Mouse (Mus musculus) liver, adult (tissue): ENCODE results near the gene Otud7b.

ENCODE experiments used
- GATA4 ChIP-seq: IDR thresholded peaks from 2 replicates; pipeline ENCODE4 v1.6.1; 2014; ENCODE audit warnings: mild to moderate bottlenecking, low read length; ENCODE audit not compliant: insufficient replicate concordance

The Otud7b gene

DNA sequence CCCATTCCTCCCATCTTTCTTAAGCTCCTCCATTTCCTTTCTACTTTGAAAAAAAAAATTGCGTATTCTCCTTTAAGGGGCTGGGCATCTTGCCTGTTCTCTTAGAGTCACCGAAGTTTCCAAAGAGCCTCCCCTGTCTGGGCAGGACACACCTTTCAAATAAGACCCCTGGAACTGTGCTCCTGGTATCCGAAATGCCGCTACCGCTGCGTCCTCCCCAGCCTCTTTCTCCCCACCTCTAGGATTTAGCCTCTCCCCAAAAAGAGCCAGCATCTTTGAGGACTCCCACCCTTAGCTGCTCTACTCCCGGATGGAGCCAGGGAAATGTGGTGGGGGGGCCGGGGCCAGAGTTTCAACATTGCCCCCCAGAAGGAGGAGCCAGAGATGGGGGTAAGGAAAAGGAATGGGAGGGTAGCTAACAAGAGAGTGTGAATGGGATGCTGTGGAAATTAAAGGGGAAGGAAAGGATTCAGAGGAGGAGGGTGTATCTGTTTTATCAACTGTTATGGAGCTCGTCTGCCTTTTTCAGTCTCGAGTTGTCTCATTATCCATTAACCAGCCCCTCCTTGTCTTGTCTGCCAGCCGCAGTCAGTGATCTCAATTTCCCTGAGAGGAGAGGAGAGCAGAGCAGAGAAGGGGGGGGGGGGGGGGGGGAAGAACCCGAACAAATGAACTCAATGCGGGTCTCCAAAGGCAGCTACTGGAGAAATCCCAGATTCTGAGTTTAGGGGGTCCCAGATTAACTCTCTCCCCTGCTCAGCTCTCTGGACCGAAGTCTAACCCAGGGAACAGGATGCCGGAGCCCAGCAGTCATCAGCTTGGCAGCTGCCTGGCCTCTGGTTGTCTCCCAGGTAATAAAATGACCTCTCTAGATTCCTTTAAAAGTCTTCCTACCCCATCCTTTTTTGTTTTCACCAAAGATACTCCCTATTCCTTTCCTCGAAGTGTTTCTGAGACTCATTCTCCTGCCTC, 57.8 kb downstream of the Otud7b start, which contains the start of gene Mtmr11:
Mtmr11 (plus strand) TSS at position 136 of the 972 bp plus-strand sequence.
- TF ChIP-seq GATA4 = no peak

GRCm38 (mm10) chr3:96163040-96163439, 58.7 kb downstream of the Otud7b start:
- no peak for TF ChIP-seq GATA4

DNA sequence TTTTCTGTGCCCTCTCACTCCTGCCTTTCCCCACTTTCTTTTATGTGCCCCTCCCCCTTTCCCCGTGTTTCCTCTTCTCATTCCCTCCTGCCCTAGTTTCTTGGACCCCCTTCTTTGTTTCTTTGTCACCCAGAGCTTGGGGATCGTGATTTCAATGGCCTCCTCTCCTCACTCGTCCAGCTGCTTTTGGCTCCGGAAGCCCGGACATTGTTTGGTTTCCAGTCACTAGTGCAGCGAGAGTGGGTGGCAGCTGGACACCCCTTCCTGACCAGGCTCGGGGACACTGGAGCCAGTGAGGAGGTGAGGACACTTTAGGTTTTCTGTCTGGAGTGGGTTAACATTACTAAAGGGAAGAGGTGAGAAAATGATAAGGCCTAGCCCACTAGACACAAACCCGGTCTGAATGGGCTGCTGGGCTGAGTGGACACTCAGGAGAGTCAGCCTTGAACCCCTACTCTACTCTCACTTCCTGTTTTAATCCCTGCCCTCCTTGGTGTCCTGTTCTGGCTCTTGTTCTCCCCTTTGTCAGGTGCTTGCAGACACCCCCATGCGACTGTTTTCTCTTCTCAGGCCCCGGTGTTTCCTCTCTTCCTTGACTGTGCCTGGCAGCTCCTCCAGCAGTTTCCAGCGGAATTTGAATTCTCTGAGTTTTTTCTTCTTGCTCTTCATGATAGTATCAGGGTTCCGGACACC, 64.3 kb downstream of the Otud7b start:
- TF ChIP-seq GATA4 = no peak

- no peak for TF ChIP-seq GATA4
Measured at GRCm38 (mm10) chr3:96170276-96170675, 65.9 kb downstream of the Otud7b start.

DNA sequence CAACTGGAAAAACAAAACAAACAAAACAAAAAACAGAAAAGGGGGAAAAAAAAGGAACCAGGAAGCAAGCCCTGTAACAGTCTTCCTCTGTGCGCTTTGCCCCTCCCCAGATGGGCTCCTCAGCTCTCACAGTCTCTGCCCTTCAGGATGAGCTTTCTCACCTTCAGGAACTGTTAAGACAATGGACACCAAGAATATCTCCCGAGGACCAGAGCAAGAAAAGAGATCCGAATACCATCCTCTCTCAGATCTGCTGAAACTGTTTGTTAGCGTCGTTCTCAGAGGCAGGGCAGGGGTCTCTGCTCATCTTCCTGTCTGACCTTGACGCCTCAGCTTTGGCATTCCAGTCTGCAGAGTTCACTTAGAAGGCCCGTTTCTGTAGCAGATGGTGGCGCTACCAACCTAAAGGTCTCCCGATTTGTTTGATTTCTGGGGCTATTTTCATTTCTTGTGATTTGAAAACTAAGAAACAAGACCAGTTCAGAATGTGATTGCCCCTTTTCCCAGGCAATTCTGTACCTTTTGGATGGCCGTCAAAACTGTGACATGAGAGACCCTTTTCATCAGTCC, 66.7 kb downstream of the Otud7b start:
- TF ChIP-seq GATA4 = no peak

GRCm38 (mm10) chr3:96171583-96172196, 67.4 kb downstream of the Otud7b start:
- TF ChIP-seq GATA4 = no peak

DNA sequence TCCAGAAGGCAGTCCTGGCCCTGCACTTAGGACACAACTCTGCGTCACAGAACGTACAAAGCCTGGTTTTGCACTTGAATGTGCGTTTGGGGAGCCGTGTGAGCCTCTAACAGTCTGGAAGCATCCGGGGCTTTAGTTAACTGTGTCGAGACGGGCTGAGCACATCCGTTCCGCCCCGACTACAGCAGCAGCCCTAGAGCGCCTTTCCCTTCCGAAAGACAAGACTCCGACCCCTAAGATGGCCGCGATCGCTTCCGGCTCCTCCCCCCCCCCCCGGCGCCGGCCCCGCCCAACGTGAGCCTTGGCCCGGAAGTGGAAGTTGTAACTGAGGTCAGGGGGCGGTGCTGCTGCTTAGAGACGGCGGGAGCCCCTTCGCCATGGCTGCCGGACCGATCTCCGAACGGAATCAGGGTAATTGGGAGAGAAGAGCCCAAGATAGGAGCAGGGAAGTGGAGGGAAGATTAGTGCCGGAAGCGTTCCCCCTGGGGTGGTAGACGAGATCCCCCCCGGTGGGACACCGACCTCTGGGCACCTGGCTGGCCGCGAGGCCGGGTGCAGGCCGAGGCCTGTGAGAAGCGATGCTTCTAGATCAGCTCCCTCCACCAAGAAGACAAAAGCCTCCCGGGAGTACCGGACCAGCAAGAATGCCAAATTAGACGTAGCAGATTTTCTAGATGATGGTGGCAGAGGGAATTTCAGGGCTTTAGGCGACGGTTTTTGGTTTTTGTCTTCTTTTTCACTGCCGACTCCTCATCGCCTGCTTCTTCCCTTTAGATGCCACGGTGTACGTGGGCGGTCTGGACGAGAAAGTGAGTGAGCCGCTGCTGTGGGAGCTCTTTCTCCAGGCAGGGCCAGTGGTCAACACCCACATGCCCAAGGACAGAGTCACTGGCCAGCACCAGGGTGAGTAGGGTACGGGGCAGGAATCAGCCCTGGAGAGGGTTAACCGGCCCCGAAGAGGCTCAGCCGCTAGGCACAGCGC, 68.2 kb downstream of the Otud7b start, which contains the start of gene Sf3b4:
Sf3b4 (plus strand) TSS at position 136 of the 982 bp plus-strand sequence.
- TF ChIP-seq GATA4 = no peak

DNA sequence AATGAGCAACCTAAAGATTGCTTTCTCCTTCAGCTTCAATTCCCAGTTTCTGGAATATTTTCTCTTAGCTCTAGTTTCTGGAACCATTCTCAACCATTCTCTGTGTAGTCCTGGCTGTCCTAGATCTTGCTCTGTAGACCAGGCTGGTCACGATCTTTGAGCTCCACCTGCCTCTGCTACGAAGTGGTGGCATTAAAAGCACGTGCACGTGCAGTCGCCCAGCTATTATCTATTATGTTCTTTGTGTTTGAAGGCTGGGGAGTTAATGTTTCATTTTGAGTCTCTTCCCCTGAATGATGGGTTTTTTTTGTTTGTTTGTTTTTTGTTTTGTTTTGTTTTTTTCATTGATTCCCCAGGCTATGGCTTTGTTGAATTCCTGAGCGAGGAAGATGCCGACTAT, 68.9 kb downstream of the Otud7b start:
- TF ChIP-seq GATA4 = no peak

DNA sequence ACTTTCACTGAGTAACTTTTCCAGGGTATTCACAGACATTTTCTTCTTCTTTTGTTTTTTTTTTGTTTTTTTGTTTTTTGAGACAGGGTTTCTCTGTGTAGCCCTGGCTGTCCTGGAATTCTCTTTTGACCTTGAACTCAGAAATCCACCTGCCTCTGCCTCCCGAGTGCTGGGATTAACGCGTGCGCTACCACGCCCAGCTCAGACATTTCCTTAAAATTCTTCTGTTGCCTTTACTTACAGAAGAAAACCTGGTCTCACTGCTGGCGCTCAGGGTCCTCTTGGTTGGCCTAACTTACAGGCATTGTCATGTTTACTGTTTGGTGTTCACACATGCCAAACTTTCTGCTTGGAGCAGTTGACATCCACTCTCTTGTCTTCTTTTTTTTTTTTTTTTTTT, 70.9 kb downstream of the Otud7b start:
- TF ChIP-seq GATA4 = no peak

DNA sequence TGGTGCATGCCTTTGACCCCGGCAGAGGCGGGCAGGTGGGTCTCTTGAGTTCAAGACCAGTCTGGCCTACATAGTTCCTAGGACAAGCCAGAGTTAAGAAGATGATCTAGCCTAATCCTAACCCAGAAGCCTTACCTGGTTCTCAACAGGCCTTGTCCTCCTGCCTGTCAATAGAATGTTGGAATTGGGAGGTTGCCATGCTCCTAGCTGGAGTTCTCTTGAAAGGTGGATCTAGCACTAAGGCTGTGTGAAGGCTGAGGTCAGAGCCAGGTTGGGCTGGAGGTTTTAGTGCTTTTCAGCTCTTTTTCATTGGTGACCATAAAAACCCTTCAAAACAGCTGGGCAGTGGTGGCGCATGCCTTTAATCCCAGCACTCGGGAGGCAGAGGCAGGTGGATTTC, 74.1 kb downstream of the Otud7b start:
- no peak for TF ChIP-seq GATA4

GRCm38 (mm10) chr3:96178902-96179301, 74.6 kb downstream of the Otud7b start:
- TF ChIP-seq GATA4 = no peak

DNA sequence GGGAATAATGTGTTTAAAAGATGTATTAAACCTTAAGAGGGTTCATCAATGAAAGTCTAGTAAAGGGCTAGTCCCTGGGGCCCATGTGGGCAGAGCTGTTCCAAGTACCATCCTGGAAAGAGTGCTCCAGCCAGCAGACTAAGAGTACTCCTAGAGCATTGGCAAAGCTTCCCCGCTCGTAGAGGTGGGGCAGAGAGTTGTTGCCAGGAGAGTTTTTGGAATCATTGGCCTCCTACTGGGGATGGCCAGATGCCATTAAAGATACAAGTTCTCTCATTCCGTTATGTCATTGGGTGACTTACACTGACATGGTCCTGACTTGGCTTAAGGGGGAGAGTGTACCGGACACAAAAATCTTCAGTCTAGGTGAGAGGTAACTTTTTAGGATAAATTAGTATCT, 75.2 kb downstream of the Otud7b start:
- TF ChIP-seq GATA4 = no peak

GRCm38 (mm10) chr3:96180727-96181477, 76.6 kb downstream of the Otud7b start, which contains the start of gene Sv2a:
Gene Sv2a, plus strand, starts transcription at chr3:96181151.
- TF ChIP-seq GATA4 = no peak
